Mouse (Mus musculus): Measurements from ENCODE around the gene A630023A22Rik. TPM values are rescaled to one million over a fixed set of nuclear protein-coding genes. Genes with fewer than 3 reads are reported as not detected.

The A630023A22Rik gene
- total RNA-seq, 2 experiments from 2014 or later: not detected

DNA sequence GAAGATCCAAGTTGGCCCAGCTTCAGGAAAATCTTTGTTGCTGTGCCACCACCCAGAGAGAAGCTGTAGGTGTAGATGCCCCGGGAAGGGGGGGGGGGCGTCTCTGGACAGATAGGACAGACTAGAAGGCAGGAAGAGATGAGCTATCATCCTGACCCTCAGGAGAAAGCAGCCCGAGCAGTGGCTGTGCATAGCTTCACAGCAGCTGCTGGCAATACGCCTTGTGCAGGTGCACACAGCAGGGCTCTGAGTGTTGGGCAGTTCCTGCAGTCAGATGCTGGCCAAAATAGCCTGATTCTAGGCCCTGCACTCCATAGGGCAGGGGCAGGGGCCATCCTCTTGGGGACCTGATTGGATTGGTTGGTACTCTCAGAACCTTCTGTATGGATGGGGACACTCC lies 15.7 kb downstream of the A630023A22Rik start:
- no peak for DNase-seq

DNA sequence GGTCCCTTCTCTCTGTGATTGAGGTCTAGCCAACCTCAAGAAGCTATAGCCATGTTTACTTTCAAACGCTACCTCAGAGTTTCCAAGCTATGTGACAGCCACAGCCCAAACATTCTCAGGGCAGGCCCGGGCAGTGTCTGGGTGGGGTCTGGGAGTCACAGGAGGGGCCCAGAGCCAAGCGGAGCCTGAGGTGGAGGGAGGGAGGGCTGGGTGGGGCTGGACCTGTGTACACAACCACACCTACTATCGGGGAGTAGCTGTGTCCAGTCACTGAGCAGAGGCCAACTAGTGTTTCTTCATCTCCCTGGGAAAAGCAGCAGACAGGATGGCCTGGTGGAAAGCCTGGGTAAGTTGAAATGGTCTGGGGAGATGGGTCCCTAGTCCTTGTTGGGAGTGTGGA lies 16.8 kb downstream of the A630023A22Rik start, which contains the start of gene Anxa8:
Anxa8 (plus strand) TSS at position 251 of the 400 bp plus-strand sequence.
- DNase-seq: no peak

DNA sequence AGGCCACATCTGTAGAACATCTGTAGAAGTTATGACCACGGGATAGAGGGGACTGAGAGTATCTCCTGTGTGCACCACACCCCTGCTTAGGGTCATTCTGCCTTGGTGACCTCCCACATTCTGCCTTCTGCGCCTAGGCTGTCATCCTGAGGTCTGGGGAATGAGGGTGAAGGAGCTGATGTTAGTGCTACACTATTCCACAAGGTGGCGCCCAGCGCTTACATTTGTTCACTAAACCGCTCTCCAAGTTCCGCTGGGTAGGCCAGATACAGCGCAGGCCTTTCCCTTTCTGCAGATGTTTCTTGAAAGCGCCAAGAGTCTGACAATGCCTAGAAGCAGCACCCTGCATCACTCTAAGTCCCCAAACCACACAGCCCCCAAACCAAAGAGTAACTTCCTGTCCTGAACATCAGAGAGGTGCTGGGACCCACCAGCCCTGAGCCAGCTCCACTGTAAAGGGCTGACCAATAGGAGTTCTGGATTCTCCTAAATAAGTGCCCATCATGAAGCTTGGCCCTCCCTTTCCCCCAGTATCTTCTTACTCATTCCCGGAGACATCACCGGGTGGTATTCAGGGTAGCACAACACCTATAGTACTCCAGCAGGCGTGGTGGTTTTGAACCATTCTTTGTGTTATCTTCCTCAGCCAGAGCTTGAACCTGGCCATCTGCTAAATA lies 22.1 kb downstream of the A630023A22Rik start:
- DNase-seq: peak; percentile 52 to 60

DNA sequence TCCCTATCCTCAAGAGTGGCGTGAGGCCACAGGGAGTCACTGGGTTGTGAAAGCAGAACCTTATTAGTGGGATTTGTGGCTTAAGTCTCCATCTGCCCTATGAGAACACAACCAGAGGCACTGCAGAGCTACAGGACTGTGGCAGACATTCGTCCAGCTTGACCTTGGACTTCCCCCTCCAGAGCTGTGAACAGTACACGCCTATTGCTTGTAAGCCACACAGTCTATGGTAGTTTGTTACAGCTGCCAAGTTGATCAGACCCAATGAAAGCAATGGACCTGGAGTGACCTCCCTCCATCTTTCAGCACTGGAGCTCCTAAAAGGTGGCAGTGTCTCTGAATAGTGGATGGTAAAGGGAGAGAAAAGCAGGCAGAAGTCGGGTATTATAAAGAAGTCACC lies 24.3 kb downstream of the A630023A22Rik start:
- no peak for DNase-seq

DNA sequence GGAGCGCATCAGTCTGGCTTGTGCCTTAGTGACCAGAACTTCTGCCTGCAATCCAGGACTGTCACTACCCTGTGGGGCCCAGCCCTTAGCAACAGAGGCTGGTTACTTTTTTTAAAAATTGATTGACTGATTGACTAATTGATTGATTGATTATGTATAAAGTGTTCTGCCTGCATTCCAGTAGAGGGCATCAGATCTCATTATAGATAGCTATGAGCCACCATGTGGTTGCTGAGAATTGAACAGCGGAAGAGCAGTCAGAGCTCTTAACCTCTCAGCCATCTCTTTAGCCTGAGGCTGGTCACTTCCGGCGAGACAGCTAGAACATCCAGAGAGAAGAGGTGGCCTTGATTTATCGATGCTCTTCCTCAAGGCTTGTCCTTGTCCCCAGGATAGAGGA lies 25.3 kb downstream of the A630023A22Rik start:
- no peak for DNase-seq

DNA sequence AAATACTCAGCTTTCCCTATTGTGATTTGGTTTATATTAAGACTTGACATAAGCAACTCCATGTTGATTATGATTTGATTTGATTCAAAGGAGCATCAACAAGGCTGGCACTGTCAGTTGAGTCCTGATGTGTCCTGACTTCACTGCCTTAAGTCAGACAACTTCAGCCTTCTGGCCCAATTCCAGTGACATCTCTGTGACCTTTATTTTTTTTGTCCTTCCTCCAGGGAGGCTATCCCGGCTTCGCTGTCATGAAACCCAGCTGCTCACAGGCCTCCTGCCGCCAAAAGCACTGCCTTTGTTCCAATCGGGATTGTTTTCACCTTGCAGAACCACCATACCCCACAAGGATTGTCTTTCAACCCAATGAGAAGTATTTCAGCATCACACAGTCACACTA lies 27.2 kb downstream of the A630023A22Rik start:
- DNase-seq: no peak

DNA sequence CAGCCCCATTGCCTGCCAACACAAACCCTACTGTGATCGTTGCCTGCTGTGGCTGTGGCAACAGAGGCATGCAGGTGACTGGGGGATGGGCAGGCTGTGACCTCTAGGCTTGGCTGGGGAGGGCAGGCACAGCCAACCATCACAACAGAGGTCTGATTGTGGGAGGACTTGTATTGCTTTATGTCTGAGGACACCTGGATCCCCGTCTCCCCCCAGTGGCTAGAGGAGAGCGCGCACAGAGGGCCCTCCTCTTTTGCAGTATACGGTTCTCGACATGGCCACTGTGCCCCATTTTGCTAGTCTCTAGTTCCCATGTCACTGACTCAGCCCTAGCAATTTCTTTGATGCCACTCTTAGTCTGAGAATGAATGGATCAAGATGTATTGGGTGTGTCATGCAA lies 30.9 kb downstream of the A630023A22Rik start:
- no peak for DNase-seq

DNA sequence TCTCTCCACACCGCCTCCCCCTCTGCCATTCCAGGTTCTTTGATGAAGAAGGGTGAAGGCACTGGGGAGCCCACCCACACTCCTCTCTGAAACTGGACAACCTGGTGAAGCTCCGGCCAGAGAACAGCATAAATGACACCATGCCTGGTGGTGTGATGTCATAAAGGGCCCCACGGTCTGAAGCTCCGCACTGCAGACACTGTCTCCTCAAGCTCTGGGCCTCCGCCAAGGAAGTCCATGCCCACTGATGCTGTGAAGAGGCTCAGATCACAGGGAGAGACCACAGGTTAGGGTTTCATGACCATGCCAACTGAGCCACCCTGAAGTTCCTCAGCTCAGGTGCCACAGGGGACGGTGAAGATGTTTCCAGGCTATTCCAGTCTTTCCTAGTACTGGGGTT lies 50.0 kb downstream of the A630023A22Rik start, which contains the start of gene Antxrl:
Antxrl (plus strand) TSS at position 192 of the 400 bp plus-strand sequence.
- no peak for DNase-seq

DNA sequence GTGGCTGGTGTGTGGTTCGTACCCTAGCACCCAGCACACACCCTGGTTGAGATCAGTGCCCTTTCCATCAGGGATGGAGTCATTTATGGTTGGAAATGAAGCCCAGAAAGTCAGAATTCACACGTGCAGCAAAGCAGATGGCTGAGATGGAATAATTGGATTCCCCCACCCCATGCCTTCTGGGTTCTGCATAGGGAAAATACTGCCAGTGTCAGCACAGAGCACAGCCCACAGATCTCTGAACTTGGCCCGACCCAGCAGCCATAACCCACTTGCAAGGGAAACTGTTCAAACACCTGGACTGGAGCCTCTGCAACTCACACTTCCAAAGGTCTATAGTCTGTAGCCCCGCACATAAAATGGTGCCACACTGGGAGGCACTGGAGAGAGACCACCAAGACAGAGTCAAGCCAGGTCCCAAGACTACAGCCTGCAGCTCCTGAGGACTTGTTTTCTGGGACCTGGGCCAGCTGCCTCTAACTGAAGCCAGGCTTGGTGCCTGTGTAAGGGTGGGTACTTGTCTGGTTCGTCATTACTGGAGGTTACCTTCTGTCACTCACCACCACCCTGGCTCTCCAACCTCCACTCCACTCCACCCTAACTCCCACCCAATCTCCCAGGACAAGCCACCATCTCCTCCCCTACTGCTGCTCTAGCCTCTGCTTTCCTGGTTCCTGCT lies 52.3 kb downstream of the A630023A22Rik start:
- DNase-seq: no peak

DNA sequence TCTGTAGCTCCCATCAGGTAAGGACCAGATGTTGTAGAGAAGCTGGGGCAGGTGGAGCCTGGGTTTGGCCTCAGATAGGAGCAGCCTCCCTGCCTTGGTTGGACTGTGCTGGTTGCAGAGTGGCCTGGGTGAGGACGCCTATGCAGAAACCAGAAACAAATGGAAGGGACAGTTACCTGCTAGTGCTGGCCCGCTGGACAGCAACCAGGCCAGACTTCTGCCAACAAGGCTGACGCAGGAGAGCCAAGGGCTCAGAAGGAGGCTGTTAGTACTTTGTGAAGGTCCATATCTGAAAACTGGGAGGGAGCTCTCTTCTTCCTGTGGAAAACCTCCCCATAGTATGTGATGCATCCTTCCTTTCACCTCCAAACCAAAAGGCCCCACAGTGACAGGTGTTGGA lies 59.2 kb downstream of the A630023A22Rik start:
- no peak for DNase-seq

DNA sequence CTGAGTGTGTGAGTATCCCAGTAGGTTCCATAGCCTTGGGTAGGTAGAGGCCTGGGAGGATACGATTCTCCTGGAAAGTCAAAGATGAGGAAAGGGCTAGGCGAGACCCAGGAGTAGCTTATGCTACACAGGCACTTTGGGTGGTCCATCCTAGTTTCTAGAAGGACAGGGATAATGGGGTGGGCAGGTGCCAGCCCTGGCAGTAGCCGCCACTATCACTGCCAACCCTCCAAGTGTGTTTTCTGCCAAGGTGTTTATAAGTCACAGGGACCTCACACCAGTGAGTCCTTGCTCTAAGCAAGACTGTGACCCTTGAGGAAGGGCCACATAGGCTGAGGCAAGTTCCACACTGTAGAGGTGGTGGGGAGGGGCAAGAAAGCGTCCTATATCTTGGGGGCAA lies 61.3 kb downstream of the A630023A22Rik start:
- no peak for DNase-seq

DNA sequence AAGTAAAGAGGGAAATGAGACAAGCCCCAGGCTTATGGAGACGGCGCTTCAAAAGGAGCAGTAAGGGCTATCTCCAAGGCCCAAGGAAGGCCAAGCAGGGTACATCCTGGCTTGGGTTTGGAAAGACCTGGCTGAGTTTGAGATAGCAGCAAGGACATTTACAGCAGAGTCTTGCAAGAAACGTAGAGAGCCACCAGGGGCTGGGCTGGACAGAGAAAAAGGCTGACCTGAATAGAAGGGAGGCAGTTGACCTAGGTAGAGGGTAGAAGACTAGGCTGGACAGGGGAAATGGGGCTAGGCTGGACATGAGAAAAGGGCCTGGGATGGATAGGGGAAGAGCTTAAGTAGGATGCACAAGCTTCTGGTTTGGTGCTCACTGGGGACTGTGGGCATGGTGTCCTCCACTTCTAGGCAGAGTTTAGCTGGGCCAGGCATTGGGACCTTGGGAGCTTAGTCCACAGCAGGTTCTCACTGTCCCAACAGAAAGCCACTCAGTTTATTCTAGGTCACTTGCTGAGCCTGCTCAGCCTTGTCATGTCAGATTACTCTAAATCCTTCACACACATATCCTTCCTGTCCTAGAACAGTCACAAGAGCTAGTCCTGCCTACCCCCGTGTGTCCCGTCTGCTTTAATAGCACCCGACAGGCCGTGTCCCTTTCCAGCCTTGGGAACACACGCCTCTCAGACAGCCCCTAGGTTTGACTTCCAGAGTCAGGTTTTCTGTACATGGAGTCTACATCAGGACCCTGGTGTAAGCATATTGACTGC lies 68.5 kb downstream of the A630023A22Rik start:
- no peak for DNase-seq

DNA sequence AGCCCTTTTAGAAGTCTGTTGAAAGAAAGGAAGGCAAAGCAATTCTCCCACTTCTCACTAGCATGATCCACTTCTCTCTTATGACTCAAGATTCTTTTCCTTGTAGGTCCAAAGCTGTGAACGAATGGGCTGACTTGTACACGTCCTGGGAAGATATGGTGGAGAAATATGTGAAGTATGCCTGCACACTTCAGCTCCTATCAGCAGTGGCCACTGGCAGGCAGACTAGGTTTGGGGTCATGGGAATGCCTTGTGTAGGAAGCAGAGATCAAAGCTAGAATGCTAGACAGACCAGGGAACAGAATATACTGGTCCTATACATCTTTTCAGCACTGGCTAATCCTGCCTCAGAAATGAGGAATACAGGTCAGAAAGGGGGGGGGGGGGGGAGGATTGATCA lies 75.8 kb downstream of the A630023A22Rik start:
- no peak for DNase-seq

DNA sequence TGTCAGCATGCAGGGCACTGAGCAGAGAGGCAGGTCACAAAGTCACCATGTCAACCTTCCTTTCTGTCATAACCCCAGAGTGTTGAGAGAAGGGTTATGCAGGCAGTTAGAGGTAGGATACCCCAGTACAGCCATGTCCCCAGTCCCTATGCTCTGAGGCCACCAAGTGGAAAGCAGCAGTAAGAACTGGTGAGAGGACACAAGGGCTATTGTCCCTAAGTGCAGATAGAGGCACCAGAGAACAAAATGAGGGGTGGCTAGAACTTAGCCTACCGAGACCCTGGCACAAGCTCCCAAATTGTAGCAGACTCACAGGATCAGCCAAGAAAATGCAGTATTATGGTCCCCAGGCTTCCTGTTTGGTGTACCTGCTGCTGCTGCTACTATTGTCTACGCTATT lies 85.6 kb downstream of the A630023A22Rik start:
- no peak for DNase-seq

DNA sequence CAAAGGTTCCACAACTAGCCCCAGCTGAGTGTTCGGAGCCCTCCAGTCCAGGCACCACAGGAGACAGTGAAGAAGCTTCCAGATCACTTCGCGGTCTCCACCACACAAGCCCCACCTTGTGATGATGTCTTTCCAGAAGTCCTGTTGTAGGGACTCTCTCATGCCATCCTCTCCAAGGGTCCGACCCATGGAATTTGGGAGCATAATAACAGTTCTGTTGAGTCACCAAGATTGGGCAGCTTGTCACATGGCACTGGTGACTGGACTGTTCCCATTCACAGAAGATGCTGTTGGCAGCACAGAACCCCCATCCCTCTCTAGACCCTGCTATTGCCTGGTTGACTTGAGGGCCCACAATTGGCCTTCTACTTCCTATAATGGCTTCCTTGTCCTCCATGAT lies 86.2 kb downstream of the A630023A22Rik start, which contains the start of gene Gm5460:
Gm5460 (plus strand) TSS at position 378 of the 400 bp plus-strand sequence.
- no peak for DNase-seq

DNA sequence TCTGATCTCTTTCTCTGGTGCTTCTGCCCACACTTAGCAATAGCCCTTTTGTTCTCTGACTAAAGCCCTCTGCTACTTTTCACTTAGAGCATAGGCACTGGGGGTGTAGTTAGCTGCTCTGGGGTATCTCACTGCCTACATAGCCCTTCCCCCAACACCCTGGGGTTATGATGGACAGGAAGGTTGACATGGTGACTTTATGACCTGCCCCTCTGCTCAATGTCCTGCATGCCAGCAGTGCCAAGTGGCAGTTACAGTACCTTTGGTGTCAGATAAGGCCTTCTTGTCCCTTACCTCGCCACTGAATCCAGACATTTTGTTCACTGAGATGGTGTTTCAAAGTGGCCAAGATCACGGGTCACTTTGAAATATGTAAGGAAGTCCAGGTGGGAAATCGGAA lies 87.5 kb downstream of the A630023A22Rik start, which contains the start of gene Gm30083:
Gm30083 (minus strand) TSS at position 120 of the 400 bp plus-strand sequence.
- no peak for DNase-seq

DNA sequence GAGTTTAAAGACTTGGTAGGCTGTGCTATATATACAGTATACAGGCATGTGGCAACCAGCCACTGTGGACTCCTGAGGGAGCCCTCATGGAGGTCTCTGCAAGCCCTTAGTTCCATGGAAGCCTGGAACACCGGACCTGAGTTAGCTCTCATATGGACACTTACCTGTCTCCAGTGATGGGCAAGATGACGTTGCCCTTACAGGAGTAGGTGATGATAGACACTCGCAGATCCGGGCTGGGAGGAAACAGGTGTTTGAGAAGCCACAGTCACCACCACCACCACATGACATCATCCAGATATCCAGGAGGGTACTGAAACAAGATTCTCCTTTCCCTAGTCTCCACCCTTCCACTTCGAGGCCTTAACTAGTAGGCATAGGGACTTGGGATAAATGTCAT lies 100.2 kb downstream of the A630023A22Rik start:
- no peak for DNase-seq

DNA sequence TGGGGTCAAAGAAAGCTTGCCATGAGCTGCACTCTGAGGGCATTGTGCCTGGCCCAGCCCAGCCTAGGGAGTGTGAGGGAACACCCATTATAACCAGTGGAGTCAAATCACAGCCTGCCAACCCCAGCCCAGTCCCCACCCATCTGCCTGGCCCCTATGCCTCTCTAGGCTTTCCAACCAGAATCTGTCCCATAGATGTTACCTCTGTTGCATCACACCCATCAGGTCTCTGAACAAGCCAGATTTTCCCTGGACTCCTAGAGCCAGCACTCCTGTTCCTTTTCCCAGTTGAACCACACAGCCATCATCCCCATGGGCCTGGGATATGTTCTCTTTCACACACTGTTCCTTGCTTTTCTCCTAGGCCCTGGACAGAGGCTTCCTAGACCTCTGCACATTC lies 101.1 kb downstream of the A630023A22Rik start:
- no peak for DNase-seq

Other genes with a start within 250 kb of the A630023A22Rik start
- gene Gdf10, start 179.2 kb downstream of the A630023A22Rik start, total RNA-seq (2021): 1 to 10 TPM; 5.4 to 5.7 TPM
- gene Gdf2, start 161.7 kb downstream of the A630023A22Rik start, total RNA-seq (2021): not detected
- gene Rbp3, start 148.8 kb downstream of the A630023A22Rik start, total RNA-seq (2021): under 1 TPM in 1 of 2 experiments, not detected in 1; 0.08 TPM
- gene Zfp488, start 124.0 kb downstream of the A630023A22Rik start, total RNA-seq (2021): 1 to 10 TPM; 5.4 to 5.7 TPM
- gene Gm30083, start 87.6 kb downstream of the A630023A22Rik start, total RNA-seq (2021): not detected
- not detected for gene Gm5460, start 86.0 kb downstream of the A630023A22Rik start, total RNA-seq (2021)
- not detected for gene Antxrl, start 50.0 kb downstream of the A630023A22Rik start, total RNA-seq (2021)
- gene Anxa8, start 16.8 kb downstream of the A630023A22Rik start, total RNA-seq (2021): under 1 TPM in 1 of 2 experiments, not detected in 1; 0.20 TPM
- not detected for gene Npy4r, start 49.7 kb upstream of the A630023A22Rik start, total RNA-seq (2021)
- gene Gprin2, start 98.9 kb upstream of the A630023A22Rik start, total RNA-seq (2021): 1 to 10 TPM; 1.4 to 2.9 TPM
- gene Syt15, start 116.8 kb upstream of the A630023A22Rik start, total RNA-seq (2021): under 1 TPM; 0.40 to 0.45 TPM
- gene Shld2, start 207.7 kb upstream of the A630023A22Rik start, total RNA-seq (2021): 10 to 100 TPM; 12.5 to 13.5 TPM
- gene Glud1, start 208.0 kb upstream of the A630023A22Rik start, total RNA-seq (2021): 100 to 1,000 TPM; 309 to 341 TPM

Data from layer of hippocampus, postnatal 36 days (tissue).